Comparison of ENCODE assay signal across 8 mouse cellular contexts in the genomic region with DNA sequence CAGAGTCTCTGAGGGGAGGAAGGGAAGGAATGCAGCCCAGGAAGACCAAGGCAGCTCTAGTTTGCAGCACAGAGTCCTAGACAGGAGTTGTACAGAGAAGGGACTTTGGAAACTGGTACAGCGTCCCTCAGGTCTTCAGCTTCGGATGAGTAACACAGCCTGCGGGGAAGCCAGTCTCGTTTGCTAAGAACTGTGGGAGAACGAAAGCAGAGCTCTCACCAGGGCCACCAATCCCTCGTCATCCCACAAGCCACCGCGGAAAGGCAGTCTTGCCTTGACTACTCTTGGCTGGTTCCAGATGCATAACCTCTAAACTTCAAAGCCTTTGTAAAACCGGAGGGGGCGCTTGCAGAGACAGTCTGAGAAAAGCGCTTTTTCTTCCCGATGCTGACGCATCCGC. TPM values are rescaled to one million over a fixed set of nuclear protein-coding genes. Genes with fewer than 3 reads are reported as not detected.
DNase-seq lines count a peak whose midpoint lies in the region; ATAC-seq and TF ChIP-seq lines count a peak whose summit lies in the region.

No protein-coding gene starts in this region.

- H3K27ac ChIP-seq in heart, embryonic 12.5 days (ENCODE audit: poor library complexity, severe bottlenecking), result no peak overlapping the region
- no peak overlapping the region for H3K27ac ChIP-seq in bone marrow macrophage, adult 2 months (ENCODE audit: insufficient read depth, low read depth, low read length)
- H3K27ac ChIP-seq in heart, embryonic 16.5 days (ENCODE audit: low read length), result no peak overlapping the region
- no peak overlapping the region for H3K27ac ChIP-seq in midbrain, embryonic 11.5 days (ENCODE audit: low read depth, low read length)

- 1% methylated on average over 14 of the region's 14 CpGs for WGBS in heart, embryonic 12.5 days
- WGBS in heart, embryonic 16.5 days, result 2% methylated on average over 14 of the region's 14 CpGs
- WGBS in midbrain, embryonic 11.5 days, result 5% methylated on average over 14 of the region's 14 CpGs

- TF ChIP-seq CTCF in bone marrow macrophage, adult 2 months (IDR thresholded peaks at IDR 0.05; ENCODE audit: low read depth, low read length), result no peak

- intact Hi-C loops in heart, postnatal 14 days (cut with DNase I), result no loop called here
- intact Hi-C loops in gastrocnemius, postnatal 36 days (cut with DNase I), result no loop called here

- peak overlapping the region; percentile 74 for H3K4me2 ChIP-seq in heart, embryonic 12.5 days
- peak overlapping the region; percentile 56 for H3K4me2 ChIP-seq in heart, embryonic 16.5 days (ENCODE audit: low read depth, low read length)
- peak overlapping the region; percentile 29 for H3K4me2 ChIP-seq in midbrain, embryonic 11.5 days

- H3K4me1 ChIP-seq in heart, embryonic 12.5 days (replicated peaks), result peaks cover 6% of the 10 kb centered on the region
- peaks cover 34% of the 10 kb centered on the region for H3K4me1 ChIP-seq in bone marrow macrophage, adult 2 months (ENCODE audit: control insufficient read depth, insufficient read depth, low read length)
- peaks cover 5% of the 10 kb centered on the region; the same call in 1 of the 2 replicates for H3K4me1 ChIP-seq in heart, embryonic 16.5 days (ENCODE audit: control insufficient read depth, insufficient read depth, low read length)
- H3K4me1 ChIP-seq in midbrain, embryonic 11.5 days (ENCODE audit: control insufficient read depth, insufficient read depth, low read length), result no peaks in the 10 kb centered on the region

- no peak for DNase-seq in heart, postnatal 14 days
- DNase-seq in kidney, postnatal 36 days, result peak; percentile 54 to 68
- DNase-seq in midbrain, embryonic 11.5 days (ENCODE audit: low spot score, missing footprints), result peak; percentile 92
- DNase-seq in gastrocnemius, postnatal 36 days, result no peak

- H3K27me3 ChIP-seq in heart, embryonic 12.5 days (replicated peaks), result 0 out of 2 replicates have a peak, but pooled peaks cover 4% of the 10 kb centered on the region
- no peaks in the 10 kb centered on the region; the same call in 1 of the 2 replicates for H3K27me3 ChIP-seq in heart, embryonic 16.5 days (ENCODE audit: control insufficient read depth, insufficient read depth, low read length)
- 0 out of 2 replicates have a peak, but pooled peaks cover 4% of the 10 kb centered on the region for H3K27me3 ChIP-seq in midbrain, embryonic 11.5 days (ENCODE audit: control insufficient read depth, insufficient read depth, low read length)

- H3K9ac ChIP-seq in heart, embryonic 12.5 days, result peak overlapping the region; percentile 64
- peak overlapping the region; percentile 3; the same call in 1 of the 2 replicates for H3K9ac ChIP-seq in heart, embryonic 16.5 days (ENCODE audit: low read length)
- peak overlapping the region; percentile 43 for H3K9ac ChIP-seq in midbrain, embryonic 11.5 days (ENCODE audit: low read length)

- peak overlapping the region; percentile 39 for H3K4me3 ChIP-seq in heart, embryonic 12.5 days
- H3K4me3 ChIP-seq in bone marrow macrophage, adult 2 months (ENCODE audit: insufficient read depth, low read length), result peak overlapping the region; percentile 23; the same call in 1 of the 2 replicates
- H3K4me3 ChIP-seq in heart, embryonic 16.5 days (ENCODE audit: low read length), result peak overlapping the region; percentile 24
- H3K4me3 ChIP-seq in midbrain, embryonic 11.5 days (ENCODE audit: low read depth, low read length), result peak overlapping the region; percentile 13; the same call in 1 of the 2 replicates

- 0 out of 2 replicates have a peak, but pooled peaks have one; percentile 26 for ATAC-seq in heart, embryonic 12.5 days (ENCODE audit: insufficient number of reproducible peaks, low FRiP score)
- ATAC-seq in heart, embryonic 16.5 days (replicated peaks; ENCODE audit: extremely low read depth, insufficient read depth, low FRiP score), result peak; percentile 54; the same call in 1 of the 2 replicates
- no peak for ATAC-seq in midbrain, embryonic 11.5 days (ENCODE audit: low FRiP score)
- no peak for ATAC-seq in megakaryocyte-erythroid progenitor cell, adult 5-6 weeks (replicated peaks; ENCODE audit: low FRiP score, low TSS enrichment, poor library complexity, severe bottlenecking)

- H3K36me3 ChIP-seq in heart, embryonic 12.5 days, result no peaks in the 10 kb centered on the region
- no peaks in the 10 kb centered on the region for H3K36me3 ChIP-seq in heart, embryonic 16.5 days (ENCODE audit: control insufficient read depth, insufficient read depth)
- H3K36me3 ChIP-seq in midbrain, embryonic 11.5 days (ENCODE audit: control insufficient read depth, insufficient read depth, low read length), result no peaks in the 10 kb centered on the region

- no peak for TF ChIP-seq POLR2A in bone marrow macrophage, adult 2 months (IDR thresholded peaks at IDR 0.05; ENCODE audit: borderline replicate concordance, low read depth, low read length)

- no peaks in the 10 kb centered on the region for H3K9me3 ChIP-seq in heart, embryonic 12.5 days (replicated peaks)
- no peaks in the 10 kb centered on the region for H3K9me3 ChIP-seq in heart, embryonic 16.5 days (replicated peaks; ENCODE audit: control insufficient read depth, low read length)
- H3K9me3 ChIP-seq in midbrain, embryonic 11.5 days (ENCODE audit: control insufficient read depth, low read length), result no peaks in the 10 kb centered on the region

RNA-seq across cellular contexts. Expression of a gene that starts 18.6 kb away (rescaled TPM):
- 27.0 and 31.0 TPM in 2 replicates for polyA plus RNA-seq in heart, embryonic 12.5 days (2016; fragmentation: Nextera tagmentation; extraction: Ambion mirVana)
- 10 to 100 TPM; 32.4 to 34.0 TPM for total RNA-seq in heart, postnatal 14 days (2021)
- 0.96 TPM in 1 of 2 replicates, not detected in the other for polyA plus RNA-seq in bone marrow macrophage, adult 2 months (2012; ENCODE audit: insufficient read depth, insufficient read length, missing spikeins)
- polyA plus RNA-seq in heart, embryonic 16.5 days (2015; fragmentation: Nextera tagmentation; extraction: Ambion mirVana), result 34.4 and 45.5 TPM in 2 replicates
- polyA plus RNA-seq in midbrain, embryonic 11.5 days (2014; fragmentation: Nextera tagmentation; extraction: Ambion mirVana), result 12.2 and 12.5 TPM in 2 replicates
- total RNA-seq in megakaryocyte-erythroid progenitor cell, adult 5-6 weeks (2014; fragmentation: Nextera tagmentation), result not detected in 2 replicates
- total RNA-seq in megakaryocyte-erythroid progenitor cell, adult 5-6 weeks (2017), result not detected in 2 replicates
- 10 to 100 TPM; 10.1 to 11.5 TPM for total RNA-seq in gastrocnemius, postnatal 36 days (2021)

RNA-seq across cellular contexts. Expression of a gene that starts 23.3 kb away (rescaled TPM):
- polyA plus RNA-seq in heart, embryonic 12.5 days (2016; fragmentation: Nextera tagmentation; extraction: Ambion mirVana), result 1.3 TPM in 2 replicates
- total RNA-seq in heart, postnatal 14 days (2021), result not detected
- polyA plus RNA-seq in bone marrow macrophage, adult 2 months (2012; ENCODE audit: insufficient read depth, insufficient read length, missing spikeins), result not detected in 2 replicates
- 0.89 and 1.1 TPM in 2 replicates for polyA plus RNA-seq in heart, embryonic 16.5 days (2015; fragmentation: Nextera tagmentation; extraction: Ambion mirVana)
- polyA plus RNA-seq in midbrain, embryonic 11.5 days (2014; fragmentation: Nextera tagmentation; extraction: Ambion mirVana), result 4.6 and 6.4 TPM in 2 replicates
- not detected in 2 replicates for total RNA-seq in megakaryocyte-erythroid progenitor cell, adult 5-6 weeks (2014; fragmentation: Nextera tagmentation)
- not detected in 2 replicates for total RNA-seq in megakaryocyte-erythroid progenitor cell, adult 5-6 weeks (2017)
- total RNA-seq in gastrocnemius, postnatal 36 days (2021), result not detected

RNA-seq across cellular contexts. Expression of a gene that starts 29.1 kb away (rescaled TPM):
- polyA plus RNA-seq in heart, embryonic 12.5 days (2016; fragmentation: Nextera tagmentation; extraction: Ambion mirVana), result 40.9 and 42.9 TPM in 2 replicates
- 10 to 100 TPM; 20.6 to 22.7 TPM for total RNA-seq in heart, postnatal 14 days (2021)
- 42.7 and 55.2 TPM in 2 replicates for polyA plus RNA-seq in bone marrow macrophage, adult 2 months (2012; ENCODE audit: insufficient read depth, insufficient read length, missing spikeins)
- 44.8 and 51.1 TPM in 2 replicates for polyA plus RNA-seq in heart, embryonic 16.5 days (2015; fragmentation: Nextera tagmentation; extraction: Ambion mirVana)
- polyA plus RNA-seq in midbrain, embryonic 11.5 days (2014; fragmentation: Nextera tagmentation; extraction: Ambion mirVana), result 33.0 and 34.7 TPM in 2 replicates
- total RNA-seq in megakaryocyte-erythroid progenitor cell, adult 5-6 weeks (2014; fragmentation: Nextera tagmentation), result 35.4 and 66.5 TPM in 2 replicates
- total RNA-seq in megakaryocyte-erythroid progenitor cell, adult 5-6 weeks (2017), result 31.4 and 50.3 TPM in 2 replicates
- 1 to 10 TPM; 8.3 to 9.1 TPM for total RNA-seq in gastrocnemius, postnatal 36 days (2021)

RNA-seq across cellular contexts. Expression of a gene that starts 38.3 kb away (rescaled TPM):
- 8.7 and 10.6 TPM in 2 replicates for polyA plus RNA-seq in heart, embryonic 12.5 days (2016; fragmentation: Nextera tagmentation; extraction: Ambion mirVana)
- total RNA-seq in heart, postnatal 14 days (2021), result under 1 TPM; 0.49 to 0.74 TPM
- not detected in 2 replicates for polyA plus RNA-seq in bone marrow macrophage, adult 2 months (2012; ENCODE audit: insufficient read depth, insufficient read length, missing spikeins)
- polyA plus RNA-seq in heart, embryonic 16.5 days (2015; fragmentation: Nextera tagmentation; extraction: Ambion mirVana), result 5.2 and 7.3 TPM in 2 replicates
- polyA plus RNA-seq in midbrain, embryonic 11.5 days (2014; fragmentation: Nextera tagmentation; extraction: Ambion mirVana), result 15.3 and 17.5 TPM in 2 replicates
- total RNA-seq in megakaryocyte-erythroid progenitor cell, adult 5-6 weeks (2014; fragmentation: Nextera tagmentation), result 0.30 TPM in 1 of 2 replicates, not detected in the other
- 0.30 TPM in 1 of 2 replicates, not detected in the other for total RNA-seq in megakaryocyte-erythroid progenitor cell, adult 5-6 weeks (2017)
- total RNA-seq in gastrocnemius, postnatal 36 days (2021), result under 1 TPM in 1 of 2 experiments, not detected in 1; 0.15 TPM

RNA-seq across cellular contexts. Expression of a gene that starts 40.3 kb away (rescaled TPM):
- 65.1 and 79.2 TPM in 2 replicates for polyA plus RNA-seq in heart, embryonic 12.5 days (2016; fragmentation: Nextera tagmentation; extraction: Ambion mirVana)
- 10 to 100 TPM; 47.6 to 58.7 TPM for total RNA-seq in heart, postnatal 14 days (2021)
- polyA plus RNA-seq in bone marrow macrophage, adult 2 months (2012; ENCODE audit: insufficient read depth, insufficient read length, missing spikeins), result 62.0 and 66.3 TPM in 2 replicates
- polyA plus RNA-seq in heart, embryonic 16.5 days (2015; fragmentation: Nextera tagmentation; extraction: Ambion mirVana), result 65.3 and 79.6 TPM in 2 replicates
- 83.0 and 87.2 TPM in 2 replicates for polyA plus RNA-seq in midbrain, embryonic 11.5 days (2014; fragmentation: Nextera tagmentation; extraction: Ambion mirVana)
- 44.2 and 75.7 TPM in 2 replicates for total RNA-seq in megakaryocyte-erythroid progenitor cell, adult 5-6 weeks (2014; fragmentation: Nextera tagmentation)
- total RNA-seq in megakaryocyte-erythroid progenitor cell, adult 5-6 weeks (2017), result 30.1 and 90.9 TPM in 2 replicates
- total RNA-seq in gastrocnemius, postnatal 36 days (2021), result 10 to 100 TPM; 16.6 to 23.2 TPM

Comparison
In these comparisons a context has a peak if more than half of its experiments do, and no peak if none do; other contexts are left out.
1. ATAC-seq: peak in heart, embryonic 12.5 days (single experiment) and heart, embryonic 16.5 days (single experiment); none in midbrain, embryonic 11.5 days (single experiment) and megakaryocyte-erythroid progenitor cell, adult 5-6 weeks (single experiment).
2. H3K9ac ChIP-seq: peak in every context shown above with its lines; median percentile 64 in heart, embryonic 12.5 days; 43 in midbrain, embryonic 11.5 days; 3 in heart, embryonic 16.5 days.
3. DNase-seq: peak in kidney, postnatal 36 days (2 of 2) and midbrain, embryonic 11.5 days (single experiment); none in heart, postnatal 14 days (0 of 2) and gastrocnemius, postnatal 36 days (0 of 2).
4. Peak in every context shown above with its lines, with median percentiles within 50 percentile points of each other: H3K4me2 ChIP-seq and H3K4me3 ChIP-seq.